Mouse (Mus musculus): ENCODE results near the gene Pptc7. TPM values are rescaled to one million over a fixed set of nuclear protein-coding genes. Genes with fewer than 3 reads are reported as not detected.

The Pptc7 gene
- polyA plus RNA-seq, 1 experiment, result 6.3 TPM

- TF ChIP-seq MYOG (IDR thresholded peaks at IDR 0.05; ENCODE audit: control insufficient read depth, extremely low read depth, insufficient read length), result no peak
- TF ChIP-seq MYOD1 (IDR thresholded peaks at IDR 0.05; ENCODE audit: control insufficient read depth, insufficient read length, low read depth), result no peak
- no peak for TF ChIP-seq FOSL1 (IDR thresholded peaks at IDR 0.05; ENCODE audit: insufficient read depth, low read length, poor library complexity, severe bottlenecking)
- no peak for TF ChIP-seq CEBPB (IDR thresholded peaks at IDR 0.05; ENCODE audit: low read depth)
- no peak for TF ChIP-seq MAX (IDR thresholded peaks at IDR 0.05)
- no peak for TF ChIP-seq CTCF (IDR thresholded peaks at IDR 0.05; ENCODE audit: control insufficient read depth, insufficient read depth, insufficient read length)
- no peak for TF ChIP-seq USF1 (IDR thresholded peaks at IDR 0.05; ENCODE audit: low read depth)
- no peaks in the 10 kb centered on the region for H3K27me3 ChIP-seq (ENCODE audit: control insufficient read depth, insufficient read depth, insufficient read length)
- peaks cover 27% of the 10 kb centered on the region for H3K36me3 ChIP-seq (ENCODE audit: control insufficient read depth, insufficient read depth)
- peak overlapping the region; percentile 74 for H3K4me3 ChIP-seq (ENCODE audit: insufficient read depth, poor library complexity, severe bottlenecking)
- peaks cover 39% of the 10 kb centered on the region for H3K79me2 ChIP-seq (ENCODE audit: control insufficient read depth, insufficient read depth)
- H3ac ChIP-seq (ENCODE audit: control insufficient read depth, insufficient read length, low read depth), result peak overlapping the region; percentile 66
- H3K79me3 ChIP-seq (ENCODE audit: low read depth), result peaks cover 23% of the 10 kb centered on the region
Observed at GRCm38 (mm10) chr5:122372878-122373277, 88.7 kb downstream of the Pptc7 start.

Other genes starting within 250 kb of the Pptc7 start
- gene Cux2, start 234.3 kb upstream of the Pptc7 start, polyA plus RNA-seq (2012; fragmentation: generic; extraction: Trizol), result 0.08 TPM
- not detected for gene Myl2, start 183.4 kb upstream of the Pptc7 start, polyA plus RNA-seq (2012; fragmentation: generic; extraction: Trizol)
- gene Ccdc63, start 143.5 kb upstream of the Pptc7 start, polyA plus RNA-seq (2012; fragmentation: generic; extraction: Trizol), result not detected
- gene Ppp1cc, start 126.1 kb upstream of the Pptc7 start, polyA plus RNA-seq (2012; fragmentation: generic; extraction: Trizol), result 183 TPM
- 0.02 TPM for gene Hvcn1, start 77.6 kb upstream of the Pptc7 start, polyA plus RNA-seq (2012; fragmentation: generic; extraction: Trizol)
- gene Tctn1, start 19.9 kb upstream of the Pptc7 start, polyA plus RNA-seq (2012; fragmentation: generic; extraction: Trizol), result 2.6 TPM
- 0.73 TPM for gene Rad9b, start 69.9 kb downstream of the Pptc7 start, polyA plus RNA-seq (2012; fragmentation: generic; extraction: Trizol)
- 148 TPM for gene Vps29, start 70.0 kb downstream of the Pptc7 start, polyA plus RNA-seq (2012; fragmentation: generic; extraction: Trizol)
- gene Gpn3, start 87.5 kb downstream of the Pptc7 start, polyA plus RNA-seq (2012; fragmentation: generic; extraction: Trizol), result 35.9 TPM
- 49.5 TPM for gene Fam216a, start 88.0 kb downstream of the Pptc7 start, polyA plus RNA-seq (2012; fragmentation: generic; extraction: Trizol)
- gene Arpc3, start 107.5 kb downstream of the Pptc7 start, polyA plus RNA-seq (2012; fragmentation: generic; extraction: Trizol), result 185 TPM
- 45.3 TPM for gene Anapc7, start 137.3 kb downstream of the Pptc7 start, polyA plus RNA-seq (2012; fragmentation: generic; extraction: Trizol)
- 101 TPM for gene Atp2a2, start 217.9 kb downstream of the Pptc7 start, polyA plus RNA-seq (2012; fragmentation: generic; extraction: Trizol)

All from C2C12 (cell line).